Comparison of ENCODE assay signal across 25 mouse cellular contexts in the genomic region with DNA sequence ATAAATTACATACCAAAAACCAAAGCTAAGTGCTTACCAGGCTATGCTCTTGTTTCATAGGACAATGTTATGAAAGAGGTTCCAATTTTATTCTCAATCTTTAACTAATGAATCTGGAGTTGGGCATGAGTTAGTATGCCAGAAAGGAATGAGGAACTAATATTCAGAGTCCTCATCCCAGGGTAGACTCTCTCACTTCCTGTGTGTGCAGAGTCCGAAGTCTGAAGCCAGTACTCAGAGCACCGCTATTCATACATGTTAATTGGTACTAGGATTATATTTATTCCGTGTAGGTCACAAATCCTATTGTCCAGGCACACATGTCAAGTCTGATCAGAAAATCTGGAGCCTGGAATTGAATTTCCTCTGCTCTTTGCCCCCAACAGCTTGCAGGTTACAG.
"Had no signal": no experiment of that assay in that cellular context is flagged by ENCODE, and none has a peak within 500 bp of the region (broad histone marks: within the 10 kb centered on the region; RNA-seq: fewer than 3 reads in every experiment).

No protein-coding gene starts in this region.

- H3K4me1 ChIP-seq: heart, embryonic 13.5 days; heart, embryonic 15.5 days; hindbrain, embryonic 13.5 days; hindbrain, embryonic 15.5 days; kidney, embryonic 15.5 days; limb, embryonic 10.5 days; limb, embryonic 12.5 days; liver, embryonic 13.5 days had no signal

- H3K27ac ChIP-seq: heart, adult 2 months; heart, embryonic 13.5 days; heart, embryonic 15.5 days; hindbrain, embryonic 13.5 days; hindbrain, embryonic 15.5 days; hindbrain, postnatal 0 days; kidney, embryonic 15.5 days; kidney, postnatal 0 days; layer of hippocampus, adult 2 months; left cerebral cortex, adult 2 months; limb, embryonic 10.5 days; limb, embryonic 12.5 days; liver, embryonic 13.5 days had no signal

- H3K27me3 ChIP-seq: heart, embryonic 13.5 days; heart, embryonic 15.5 days; hindbrain, embryonic 13.5 days; hindbrain, embryonic 15.5 days; kidney, embryonic 15.5 days; limb, embryonic 12.5 days; liver, embryonic 13.5 days had no signal

- H3K4me3 ChIP-seq: heart, adult 2 months; heart, embryonic 13.5 days; heart, embryonic 15.5 days; hindbrain, embryonic 13.5 days; hindbrain, embryonic 15.5 days; kidney, embryonic 15.5 days; layer of hippocampus, adult 2 months; left cerebral cortex, adult 2 months; limb, embryonic 10.5 days; limb, embryonic 12.5 days; liver, embryonic 13.5 days had no signal

- DNase-seq: gastrocnemius, postnatal 14 days; gastrocnemius, postnatal 36 days; heart, adult 2 months; heart, postnatal 14 days; heart, postnatal 36 days; kidney, adult 11 months; kidney, adult 2 months; kidney, adult 9 months; kidney, postnatal 14 days; kidney, postnatal 4 days; liver; liver, embryonic 13.5 days had no signal

- H3K4me2 ChIP-seq: heart, embryonic 11.5 days; heart, embryonic 13.5 days; heart, embryonic 15.5 days; hindbrain, embryonic 13.5 days; hindbrain, embryonic 15.5 days; kidney, embryonic 15.5 days; limb, embryonic 12.5 days; liver, embryonic 11.5 days; liver, embryonic 13.5 days had no signal

- H3K9ac ChIP-seq: heart, embryonic 13.5 days; heart, embryonic 15.5 days; hindbrain, embryonic 13.5 days; hindbrain, embryonic 15.5 days; kidney, embryonic 15.5 days; limb, embryonic 12.5 days; liver, embryonic 13.5 days had no signal

- ATAC-seq: hindbrain, postnatal 0 days had no signal

- H3K9me3 ChIP-seq: heart, embryonic 13.5 days; heart, embryonic 15.5 days; hindbrain, embryonic 13.5 days; hindbrain, embryonic 15.5 days; kidney, embryonic 15.5 days; limb, embryonic 10.5 days; limb, embryonic 12.5 days; liver, embryonic 13.5 days had no signal

- H3K36me3 ChIP-seq: heart, embryonic 13.5 days; heart, embryonic 15.5 days; hindbrain, embryonic 13.5 days; hindbrain, embryonic 15.5 days; kidney, embryonic 15.5 days; limb, embryonic 10.5 days; limb, embryonic 12.5 days; liver, embryonic 13.5 days had no signal
